Mouse (Mus musculus) heart, embryonic 10.5 days (tissue): ENCODE measurements at regions not wholly inside any gene's neighbourhood (a gene's known extent, or its start where the extent isn't known, plus 50 kb on each side); places are given as distances from the start of the nearest gene placed in this dataset.

Experiments used
- DNase-seq: peaks from one replicate; pipeline ENCODE4 v3.0.0-alpha.2; 2017; ENCODE audit warnings: low spot score
- H3K27ac ChIP-seq: fragments of 300-500 bp; sonication (generic); 2 replicates; pipeline ENCODE4 v1.5.1; 2016; ENCODE audit warnings: mild to moderate bottlenecking
- H3K27me3 ChIP-seq: fragments of 300-500 bp; sonication (generic); 2 replicates; pipeline ENCODE4 v1.6.1; 2016; ENCODE audit warnings: mild to moderate bottlenecking; ENCODE audit not compliant: poor library complexity, insufficient read depth, severe bottlenecking
- H3K36me3 ChIP-seq: fragments of 300-500 bp; sonication (generic); 2 replicates; pipeline ENCODE4 v1.6.1; 2016; ENCODE audit warnings: mild to moderate bottlenecking, moderate library complexity
- H3K4me1 ChIP-seq: fragments of 300-500 bp; sonication (generic); 2 replicates; pipeline ENCODE4 v1.6.1; 2016; ENCODE audit warnings: mild to moderate bottlenecking
- H3K4me3 ChIP-seq: fragments of 300-500 bp; sonication (generic); 2 replicates; pipeline ENCODE4 v1.5.1; 2016; ENCODE audit warnings: mild to moderate bottlenecking, moderate library complexity
- H3K9me3 ChIP-seq: fragments of 300-500 bp; sonication (generic); 2 replicates; pipeline ENCODE4 v1.6.1; 2016; ENCODE audit warnings: mild to moderate bottlenecking, moderate library complexity
- WGBS: fragments of 180-500 bp; shearing (Covaris S2); methylation state at CpG from one replicate; pipeline ENCODE4 v1.1.7; 2016; 5-methylcytosine and 5-hydroxymethylcytosine counted together

DNA sequence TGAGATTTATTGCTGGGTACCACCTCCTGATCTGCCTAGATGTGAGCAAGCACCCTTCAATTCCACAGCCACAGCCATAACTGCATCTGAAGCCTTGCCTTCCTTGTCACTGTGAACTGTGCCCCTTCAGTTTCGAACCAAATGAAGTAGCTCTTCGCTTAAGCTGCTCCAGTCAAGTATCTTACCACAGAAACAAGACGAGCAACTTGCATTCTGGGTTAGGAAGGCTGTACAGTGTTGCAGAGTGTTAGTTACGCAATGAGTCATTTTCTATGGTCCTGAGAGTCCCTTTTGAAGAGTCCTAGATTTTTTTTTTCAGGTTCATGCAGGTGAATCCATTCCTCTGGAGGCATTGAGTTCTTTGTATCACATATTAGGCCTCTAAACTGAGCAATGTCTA, 107.9 kb upstream of the Topaz1 start:
- peaks cover 4% of the 10 kb centered on the region; the same call in 1 of the 2 replicates for H3K27me3 ChIP-seq
- H3K4me3 ChIP-seq: no peak overlapping the region
- no peaks in the 10 kb centered on the region for H3K36me3 ChIP-seq
- no peaks in the 10 kb centered on the region for H3K4me1 ChIP-seq
- no peak overlapping the region for H3K27ac ChIP-seq
- WGBS: 81% methylated on average over 4 of the region's 4 CpGs
- no peaks in the 10 kb centered on the region for H3K9me3 ChIP-seq
- no peak for DNase-seq

- no peaks in the 10 kb centered on the region for H3K9me3 ChIP-seq
- H3K4me1 ChIP-seq: no peaks in the 10 kb centered on the region
- H3K27ac ChIP-seq: no peak overlapping the region
- 61% methylated on average over 7 of the region's 7 CpGs for WGBS
- H3K4me3 ChIP-seq: no peak overlapping the region
- peaks cover 10% of the 10 kb centered on the region; the same call in 1 of the 2 replicates for H3K27me3 ChIP-seq
- no peak for DNase-seq
- H3K36me3 ChIP-seq: no peaks in the 10 kb centered on the region
Observed at GRCm38 (mm10) chr9:122642913-122643312, 104.2 kb upstream of the Topaz1 start.

- H3K36me3 ChIP-seq: no peaks in the 10 kb centered on the region
- no peaks in the 10 kb centered on the region for H3K4me1 ChIP-seq
- DNase-seq: no peak
- WGBS: 73% methylated on average over 5 of the region's 5 CpGs
- H3K27ac ChIP-seq: no peak overlapping the region
- no peaks in the 10 kb centered on the region for H3K9me3 ChIP-seq
- no peak overlapping the region for H3K4me3 ChIP-seq
- H3K27me3 ChIP-seq: peaks cover 13% of the 10 kb centered on the region; the same call in 1 of the 2 replicates
Observed at GRCm38 (mm10) chr9:122645569-122645968, 101.6 kb upstream of the Topaz1 start.

DNA sequence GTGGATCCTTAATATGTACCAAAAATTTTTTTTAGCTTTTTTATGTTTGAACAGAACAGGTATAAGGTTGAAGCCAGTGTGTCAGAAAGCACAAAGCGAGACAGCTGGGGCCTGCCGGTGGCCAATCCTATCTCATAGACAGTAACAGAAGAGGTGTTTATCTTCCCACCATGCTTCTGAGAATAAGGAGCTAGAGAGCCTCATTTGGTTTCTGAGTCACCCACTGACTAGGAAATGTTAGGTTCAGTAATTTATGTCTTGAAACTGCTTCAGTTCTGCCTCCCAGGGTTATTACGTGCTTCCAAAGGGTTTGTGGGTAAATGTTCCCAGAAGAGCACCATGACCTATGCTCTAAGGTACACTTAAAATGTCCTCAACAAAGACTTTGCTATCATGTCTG, 96.3 kb upstream of the Topaz1 start:
- no peaks in the 10 kb centered on the region for H3K4me1 ChIP-seq
- no peak overlapping the region for H3K4me3 ChIP-seq
- DNase-seq: no peak
- 0 out of 2 replicates have a peak, but pooled peaks cover 3% of the 10 kb centered on the region for H3K27me3 ChIP-seq
- H3K9me3 ChIP-seq: no peaks in the 10 kb centered on the region
- WGBS: 79% methylated on average over 3 of the region's 3 CpGs
- no peaks in the 10 kb centered on the region for H3K36me3 ChIP-seq
- H3K27ac ChIP-seq: no peak overlapping the region

DNA sequence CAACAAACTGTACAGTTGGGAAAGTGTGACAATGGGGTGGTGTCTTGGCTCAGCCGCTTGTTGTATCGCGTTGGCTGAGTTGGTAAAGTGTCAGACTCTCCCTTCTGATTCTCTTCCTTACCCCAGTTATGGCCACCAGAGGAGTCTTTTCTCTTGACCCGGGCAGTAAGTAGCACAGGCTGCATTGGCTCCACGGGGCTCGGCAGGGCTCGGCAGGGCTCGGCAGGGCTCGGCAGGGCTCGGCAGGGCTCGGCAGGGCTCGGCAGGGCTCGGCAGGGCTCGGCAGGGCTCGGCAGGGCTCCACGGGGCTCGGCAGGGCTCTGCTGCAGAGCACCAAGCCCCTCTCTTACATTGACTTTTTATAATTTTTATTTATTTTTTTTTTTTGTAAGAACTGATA, 91.6 kb upstream of the Topaz1 start:
- no peak for DNase-seq
- Histone ChIP-seq H3K36me3 (no peaks in the 10 kb centered on the region), H3K4me3 (no peak overlapping the region), H3K27me3 (no peaks in the 10 kb centered on the region), H3K9me3 (no peaks in the 10 kb centered on the region), H3K27ac (no peak overlapping the region), H3K4me1 (no peaks in the 10 kb centered on the region)
- WGBS: 34% methylated on average over 17 of the region's 17 CpGs

DNA sequence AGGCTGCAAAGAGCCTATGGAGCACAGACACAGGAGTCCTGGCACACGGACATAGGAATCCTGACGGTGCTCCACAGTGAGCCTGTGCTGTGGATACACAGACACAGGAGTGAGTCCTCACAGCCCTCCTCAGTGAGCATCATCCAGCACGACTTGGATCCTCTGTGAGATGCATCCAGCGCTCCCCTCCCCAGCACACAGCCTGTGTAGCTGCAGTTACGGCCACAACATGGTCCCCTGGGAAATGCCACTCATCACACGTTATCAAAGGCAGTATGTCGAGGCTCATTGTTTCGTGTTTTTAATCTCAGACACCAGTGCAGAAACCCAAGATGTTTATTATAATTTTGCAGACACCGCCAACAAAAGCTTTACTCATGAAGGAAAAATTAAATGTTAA, 87.1 kb upstream of the Topaz1 start:
- DNase-seq: no peak
- WGBS: 65% methylated on average over 9 of the region's 9 CpGs
- H3K27ac ChIP-seq: no peak overlapping the region
- no peaks in the 10 kb centered on the region for H3K4me1 ChIP-seq
- H3K9me3 ChIP-seq: no peaks in the 10 kb centered on the region
- no peaks in the 10 kb centered on the region for H3K27me3 ChIP-seq
- H3K4me3 ChIP-seq: no peak overlapping the region
- no peaks in the 10 kb centered on the region for H3K36me3 ChIP-seq

DNA sequence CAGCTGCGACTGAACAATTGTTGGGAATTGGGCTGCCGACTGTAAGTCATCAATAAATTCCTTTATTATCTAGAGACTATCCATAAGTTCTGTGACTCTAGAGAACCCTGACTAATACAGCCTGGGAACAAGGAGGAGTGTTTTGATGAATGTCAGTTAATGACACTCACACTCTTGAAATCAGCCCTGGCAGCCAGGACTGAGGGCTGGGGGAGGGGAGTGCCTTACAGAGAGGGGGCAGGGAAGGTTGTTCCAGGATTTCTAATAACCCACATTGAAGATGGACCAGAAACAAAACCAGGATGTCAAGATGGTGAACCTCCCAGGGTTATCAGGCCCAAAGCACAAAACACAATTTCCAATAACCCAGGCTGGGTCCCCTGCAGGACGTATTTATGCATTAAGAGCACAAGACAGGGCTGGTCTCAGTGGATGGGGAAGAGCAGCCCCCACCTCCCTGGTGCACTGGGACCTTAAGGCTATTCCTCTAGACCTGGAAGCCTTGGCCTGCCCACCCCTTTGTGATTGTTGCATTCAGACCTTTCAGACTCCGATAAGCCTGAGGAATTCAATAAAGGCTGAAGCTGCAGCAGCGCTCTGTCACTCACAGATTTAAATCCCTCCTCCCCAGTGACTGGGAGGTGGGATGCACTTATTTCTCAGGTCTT, 80.0 kb upstream of the Topaz1 start:
- no peak overlapping the region for H3K27ac ChIP-seq
- H3K4me1 ChIP-seq: peaks cover 16% of the 10 kb centered on the region
- H3K27me3 ChIP-seq: no peaks in the 10 kb centered on the region
- H3K36me3 ChIP-seq: no peaks in the 10 kb centered on the region
- DNase-seq: no peak
- no peaks in the 10 kb centered on the region for H3K9me3 ChIP-seq
- WGBS: 31% methylated on average over 4 of the region's 5 CpGs
- H3K4me3 ChIP-seq: no peak overlapping the region

DNA sequence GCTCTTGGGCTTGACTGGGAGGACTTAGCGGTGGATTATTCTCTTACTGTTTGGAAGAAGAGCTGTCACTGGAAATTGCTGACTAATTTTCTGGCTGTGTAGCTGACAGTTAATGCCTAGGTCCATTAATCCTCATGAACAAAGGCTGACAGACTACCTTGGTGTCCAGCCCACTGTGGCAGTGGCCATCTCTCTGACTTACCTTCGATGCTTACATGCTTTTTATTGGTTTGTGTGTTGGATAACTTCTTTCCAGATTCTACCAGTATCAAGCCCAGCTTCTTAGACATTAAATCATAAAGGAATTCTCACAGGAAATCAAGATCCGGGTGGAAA, 79.5 kb upstream of the Topaz1 start:
- H3K4me3 ChIP-seq: no peak overlapping the region
- H3K36me3 ChIP-seq: no peaks in the 10 kb centered on the region
- WGBS: 67% methylated on average over 3 of the region's 3 CpGs
- no peaks in the 10 kb centered on the region for H3K9me3 ChIP-seq
- H3K27ac ChIP-seq: no peak overlapping the region
- peaks cover 21% of the 10 kb centered on the region for H3K4me1 ChIP-seq
- no peaks in the 10 kb centered on the region for H3K27me3 ChIP-seq
- no peak for DNase-seq

DNA sequence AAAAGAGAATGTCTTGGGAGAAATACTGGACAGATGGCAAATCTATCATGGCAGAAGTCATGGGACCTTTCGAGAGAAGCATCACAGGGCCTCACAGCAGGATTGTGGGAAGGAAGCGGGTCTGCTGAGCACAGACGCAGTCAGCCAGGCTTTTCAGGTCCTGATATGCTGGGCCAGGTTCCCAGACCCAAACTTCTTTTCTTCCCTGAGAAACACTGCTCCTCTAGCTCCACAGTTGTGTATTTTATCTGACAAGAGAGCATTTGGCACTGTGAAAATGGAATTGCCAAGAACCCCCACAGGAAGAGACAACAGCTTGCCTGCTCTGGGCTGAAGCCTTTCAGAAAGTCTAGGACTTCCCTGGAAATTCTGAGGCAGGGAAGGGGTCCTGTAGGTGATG, 73.4 kb upstream of the Topaz1 start:
- H3K27ac ChIP-seq: 0 out of 2 replicates have a peak overlapping the region, but pooled peaks have one; percentile 1
- no peaks in the 10 kb centered on the region for H3K36me3 ChIP-seq
- 53% methylated on average over 3 of the region's 3 CpGs for WGBS
- no peak overlapping the region for H3K4me3 ChIP-seq
- no peak for DNase-seq
- H3K27me3 ChIP-seq: no peaks in the 10 kb centered on the region
- no peaks in the 10 kb centered on the region for H3K9me3 ChIP-seq
- peaks cover 30% of the 10 kb centered on the region for H3K4me1 ChIP-seq

GRCm38 (mm10) chr9:122678001-122678696, 69.0 kb upstream of the Topaz1 start:
- Histone ChIP-seq H3K4me1 (peaks cover 19% of the 10 kb centered on the region), H3K36me3 (no peaks in the 10 kb centered on the region), H3K27ac (no peak overlapping the region), H3K27me3 (no peaks in the 10 kb centered on the region), H3K9me3 (no peaks in the 10 kb centered on the region), H3K4me3 (no peak overlapping the region)
- WGBS: 80% methylated on average over 14 of the region's 14 CpGs
- no peak for DNase-seq

- no peak overlapping the region for H3K4me3 ChIP-seq
- H3K9me3 ChIP-seq: no peaks in the 10 kb centered on the region
- H3K27me3 ChIP-seq: peaks cover 24% of the 10 kb centered on the region; the same call in 1 of the 2 replicates
- no peak for DNase-seq
- no peaks in the 10 kb centered on the region for H3K4me1 ChIP-seq
- 19% methylated on average over 4 of the region's 4 CpGs for WGBS
- no peak overlapping the region for H3K27ac ChIP-seq
- H3K36me3 ChIP-seq: no peaks in the 10 kb centered on the region
Observed at GRCm38 (mm10) chr9:122687170-122687569, 60.0 kb upstream of the Topaz1 start.

GRCm38 (mm10) chr9:122691879-122692278, 55.3 kb upstream of the Topaz1 start:
- Histone ChIP-seq H3K27ac (no peak overlapping the region), H3K27me3 (peaks cover 11% of the 10 kb centered on the region; the same call in 1 of the 2 replicates), H3K4me3 (no peak overlapping the region), H3K36me3 (no peaks in the 10 kb centered on the region), H3K9me3 (no peaks in the 10 kb centered on the region), H3K4me1 (no peaks in the 10 kb centered on the region)
- WGBS: 64% methylated on average over 6 of the region's 6 CpGs
- DNase-seq: no peak

- no peaks in the 10 kb centered on the region for H3K27me3 ChIP-seq
- no peaks in the 10 kb centered on the region for H3K4me1 ChIP-seq
- no peak for DNase-seq
- H3K27ac ChIP-seq: no peak overlapping the region
- H3K36me3 ChIP-seq: no peaks in the 10 kb centered on the region
- no peaks in the 10 kb centered on the region for H3K9me3 ChIP-seq
- H3K4me3 ChIP-seq: no peak overlapping the region
- 6% methylated on average over 1 of the region's 1 CpGs for WGBS
Observed at GRCm38 (mm10) chr9:122695724-122696123, 51.4 kb upstream of the Topaz1 start.
